Mouse (Mus musculus): ENCODE data around the gene Tet2.

DNA sequence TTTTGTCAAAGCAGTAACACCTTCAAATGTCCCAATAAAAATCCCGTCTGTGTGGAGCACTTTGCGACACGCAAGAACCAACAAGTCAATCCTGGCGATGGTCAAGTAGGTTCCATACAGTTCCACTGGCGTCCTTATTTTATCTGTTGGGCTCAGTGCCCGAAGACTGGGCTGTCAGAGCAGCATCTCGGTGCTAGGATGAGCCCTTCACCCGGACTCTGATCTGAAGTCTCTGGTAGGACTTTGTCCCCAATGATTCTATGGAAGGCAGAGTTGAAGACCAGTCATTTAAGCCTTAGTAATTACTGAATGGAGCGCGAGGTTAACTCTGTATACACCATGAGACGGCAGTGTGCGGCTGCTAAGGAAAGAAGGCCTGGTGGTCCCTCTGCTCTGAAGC lies 30.6 kb downstream of the Tet2 start:
- TF ChIP-seq CTCF (IDR thresholded peaks at IDR 0.05) (no peak), EP300 (IDR thresholded peaks at IDR 0.05) (no peak)

All from lung, postnatal 0 days (tissue).